Mouse (Mus musculus) kidney, postnatal 0 days (tissue): ENCODE results near the gene Cmya5. TPM values are rescaled to one million over a fixed set of nuclear protein-coding genes. Genes with fewer than 3 reads are reported as not detected.

Experiments used
- ATAC-seq: fragments of 200-750 bp; cut with Nextera tagmentation; replicated peaks from 2 replicates; pipeline ENCODE4 v1.8.0; 2017; ENCODE audit warnings: low read depth, moderate number of reproducible peaks, moderate TSS enrichment, moderate library complexity; ENCODE audit not compliant: low FRiP score
- DNase-seq: peaks from one replicate; pipeline ENCODE4 v3.0.0-alpha.2; 2016; ENCODE audit warnings: low spot score
- H3K27ac ChIP-seq: fragments of 300-500 bp; sonication (generic); 2 replicates; pipeline ENCODE4 v1.5.1; 2014; ENCODE audit warnings: mild to moderate bottlenecking
- H3K27me3 ChIP-seq: fragments of 300-500 bp; sonication (generic); 2 replicates; pipeline ENCODE4 v1.6.1; 2014; ENCODE audit warnings: low read length, mixed read lengths; ENCODE audit not compliant: insufficient read depth
- H3K36me3 ChIP-seq: fragments of 300-500 bp; sonication (generic); 2 replicates; pipeline ENCODE4 v1.6.1; 2014; ENCODE audit warnings: low read length, mixed read lengths; ENCODE audit not compliant: insufficient read depth
- H3K4me1 ChIP-seq: fragments of 300-500 bp; sonication (generic); replicated peaks from 2 replicates; pipeline ENCODE4 v1.6.1; 2014; ENCODE audit warnings: antibody characterized with exemption, low read length, mixed read lengths; ENCODE audit not compliant: insufficient read depth
- H3K4me2 ChIP-seq: fragments of 300-500 bp; sonication (generic); 2 replicates; pipeline ENCODE4 v1.6.1; 2014; ENCODE audit warnings: mild to moderate bottlenecking, low read length, moderate library complexity, mixed read lengths
- H3K4me3 ChIP-seq: fragments of 300-500 bp; sonication (generic); replicated peaks from 2 replicates; pipeline ENCODE4 v1.5.1; 2014; ENCODE audit warnings: low read depth, low read length
- H3K9ac ChIP-seq: fragments of 300-500 bp; sonication (generic); 2 replicates; pipeline ENCODE4 v1.6.1; 2014; ENCODE audit warnings: low read depth, low read length
- H3K9me3 ChIP-seq: fragments of 300-500 bp; sonication (generic); replicated peaks from 2 replicates; pipeline ENCODE4 v1.6.1; 2016; ENCODE audit warnings: low read length, inconsistent platforms, mixed read lengths
- CTCF ChIP-seq: IDR thresholded peaks from 2 replicates; pipeline ENCODE4 v1.5.1; 2016; ENCODE audit warnings: antibody characterized with exemption, low read depth, mild to moderate bottlenecking, moderate library complexity
- WGBS: fragments of 180-500 bp; shearing (Covaris S2); extraction: QIAGEN DNeasy Blood & Tissue Kit; methylation state at CpG from one replicate; pipeline ENCODE4 v1.1.7; 2014; 5-methylcytosine and 5-hydroxymethylcytosine counted together
- polyA plus RNA-seq: library from polyadenylated mRNA; unstranded; fragments of >200 nt; fragmentation: Nextera tagmentation; extraction: Ambion mirVana; gene quantifications from 2 replicates; pipeline ENCODE4 v1.2.1, GENCODE M21; 2015

Cmya5 gene
- polyA plus RNA-seq, 1 experiment from 2014 or later: 0.07 TPM

DNA sequence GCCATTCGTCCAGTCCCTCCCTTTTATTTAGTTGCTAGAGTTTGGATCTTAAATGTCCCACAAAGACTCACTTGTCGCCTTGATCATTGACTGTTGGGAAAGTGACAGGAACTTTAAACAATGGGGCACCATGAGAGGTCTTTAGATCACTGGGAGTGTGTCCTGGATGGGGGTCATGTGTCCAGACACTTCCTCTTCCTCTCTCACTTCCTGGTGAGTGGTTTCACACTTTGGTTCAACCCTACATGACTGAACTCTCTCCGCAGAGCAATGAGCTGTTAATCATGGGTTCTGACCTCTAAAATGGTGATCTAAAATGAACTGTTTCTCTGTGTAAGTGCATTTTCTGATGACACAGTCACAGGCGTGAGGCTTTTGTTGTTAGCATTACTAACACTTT, 137.4 kb downstream of the Cmya5 start:
- H3K36me3 ChIP-seq: no peaks in the 10 kb centered on the region
- H3K27me3 ChIP-seq: no peaks in the 10 kb centered on the region
- H3K9ac ChIP-seq: no peak overlapping the region
- ATAC-seq: no peak
- no peak for TF ChIP-seq CTCF
- H3K4me2 ChIP-seq: no peak overlapping the region
- DNase-seq: no peak
- H3K4me3 ChIP-seq: no peak overlapping the region
- no peaks in the 10 kb centered on the region for H3K4me1 ChIP-seq
- WGBS: 73% methylated on average over 4 of the region's 4 CpGs
- no peaks in the 10 kb centered on the region for H3K9me3 ChIP-seq
- no peak overlapping the region for H3K27ac ChIP-seq

DNA sequence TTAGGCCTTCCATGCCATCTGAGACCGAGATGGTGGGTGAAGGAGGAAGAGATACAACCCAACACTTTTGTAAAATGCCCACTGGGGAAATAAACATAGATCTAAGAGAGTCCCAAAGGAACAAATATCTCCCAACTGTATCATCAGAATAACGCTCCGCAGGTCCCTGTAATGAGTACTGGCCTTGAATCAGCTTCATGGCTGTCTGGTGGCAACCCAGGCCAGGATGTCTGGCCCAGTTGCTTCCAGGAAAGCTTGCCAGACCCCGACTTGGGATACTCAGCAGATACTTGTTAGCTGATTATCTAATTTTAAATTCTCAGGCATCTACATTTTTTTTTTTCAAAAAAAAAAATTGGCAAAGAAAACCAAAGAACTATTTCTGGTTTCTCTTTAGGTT, 138.2 kb downstream of the Cmya5 start:
- H3K27ac ChIP-seq: no peak overlapping the region
- no peaks in the 10 kb centered on the region for H3K36me3 ChIP-seq
- no peak for ATAC-seq
- H3K4me3 ChIP-seq: no peak overlapping the region
- no peak overlapping the region for H3K9ac ChIP-seq
- WGBS: 85% methylated on average over 4 of the region's 4 CpGs
- no peaks in the 10 kb centered on the region for H3K4me1 ChIP-seq
- no peak for TF ChIP-seq CTCF
- H3K27me3 ChIP-seq: no peaks in the 10 kb centered on the region
- no peak overlapping the region for H3K4me2 ChIP-seq
- no peaks in the 10 kb centered on the region for H3K9me3 ChIP-seq
- DNase-seq: no peak

DNA sequence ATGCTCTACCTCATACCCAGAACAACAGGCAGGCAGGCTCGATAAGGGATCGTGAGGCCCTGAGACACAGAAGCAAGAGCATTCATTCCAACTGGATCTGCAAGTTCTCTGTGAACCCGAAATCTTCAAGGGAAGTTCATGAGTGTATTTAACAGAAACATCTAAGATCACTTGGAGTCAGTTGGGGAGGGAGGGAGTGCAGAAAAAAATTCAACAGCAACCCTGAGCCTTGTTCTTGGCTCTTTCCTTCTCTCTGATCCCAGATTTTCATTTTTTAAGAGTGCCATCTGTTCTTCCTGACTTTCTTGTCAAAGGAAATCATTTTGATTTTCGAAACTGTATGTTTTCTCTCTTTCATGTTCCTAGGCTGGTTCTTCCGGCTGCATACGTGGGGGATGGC, 140.5 kb downstream of the Cmya5 start:
- no peaks in the 10 kb centered on the region for H3K9me3 ChIP-seq
- H3K4me3 ChIP-seq: no peak overlapping the region
- WGBS: 73% methylated on average over 6 of the region's 6 CpGs
- DNase-seq (no peak), ATAC-seq (no peak)
- no peak overlapping the region for H3K9ac ChIP-seq
- H3K4me2 ChIP-seq: no peak overlapping the region
- H3K27me3 ChIP-seq: no peaks in the 10 kb centered on the region
- H3K36me3 ChIP-seq: no peaks in the 10 kb centered on the region
- H3K4me1 ChIP-seq: no peaks in the 10 kb centered on the region; the same call in 1 of the 2 replicates
- no peak overlapping the region for H3K27ac ChIP-seq
- no peak for TF ChIP-seq CTCF

DNA sequence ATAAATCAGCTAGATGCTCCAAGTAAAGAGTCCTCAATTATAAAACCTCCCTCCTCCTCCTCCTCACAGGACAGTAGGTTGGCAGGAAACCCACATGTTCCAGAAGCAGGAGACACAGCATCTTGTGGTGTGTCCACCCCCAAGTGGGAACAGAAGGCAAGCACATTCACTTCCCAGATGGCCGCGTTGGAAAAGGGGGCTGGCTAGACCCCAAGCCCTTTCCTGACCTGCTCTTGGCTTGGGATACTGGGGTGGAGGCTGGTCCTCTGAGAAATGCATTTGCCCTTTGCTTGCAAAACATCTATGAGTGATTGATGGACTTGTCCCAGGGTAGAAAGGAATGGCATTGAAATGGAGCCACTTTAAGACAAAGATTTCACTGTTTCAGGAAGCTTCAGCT, 142.1 kb downstream of the Cmya5 start:
- no peaks in the 10 kb centered on the region; the same call in 1 of the 2 replicates for H3K4me1 ChIP-seq
- TF ChIP-seq CTCF: no peak
- 70% methylated on average over 2 of the region's 2 CpGs for WGBS

DNA sequence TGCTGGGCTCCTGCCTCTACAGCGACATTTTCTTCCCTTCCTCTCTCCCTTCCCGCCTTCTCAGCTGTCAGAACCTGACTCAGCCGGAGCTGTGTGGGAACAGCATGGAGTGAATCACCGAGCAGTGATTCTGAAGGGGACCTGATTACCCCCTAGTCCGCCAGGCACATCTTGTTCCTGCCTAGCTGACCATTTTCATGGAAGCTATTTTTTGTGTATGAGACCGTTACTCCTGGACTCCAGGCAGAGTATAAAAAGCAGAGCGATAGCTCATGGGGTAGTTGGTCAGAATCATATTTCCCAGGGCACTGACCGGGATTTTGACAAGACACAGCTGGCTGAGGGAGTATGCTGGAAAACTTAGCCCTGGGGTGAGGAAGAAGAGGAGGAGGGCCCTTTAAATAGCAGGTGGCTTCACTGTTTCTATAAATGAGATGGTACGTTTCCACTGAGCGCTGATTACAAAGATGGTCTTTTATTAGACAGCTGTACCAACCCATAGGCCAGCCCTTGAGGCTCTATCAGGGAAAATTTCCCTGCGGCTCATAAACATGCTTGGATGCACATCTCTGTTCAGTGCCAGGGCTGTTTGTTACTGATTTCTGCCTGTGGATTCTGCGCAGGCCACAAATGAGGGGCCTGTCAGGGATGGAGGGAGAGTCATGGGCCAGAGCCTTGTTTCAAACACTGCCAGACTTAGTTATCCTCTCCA, 143.7 kb downstream of the Cmya5 start:
- ATAC-seq (no peak), DNase-seq (no peak)
- Histone ChIP-seq H3K27ac (no peak overlapping the region), H3K4me1 (no peaks in the 10 kb centered on the region; the same call in 1 of the 2 replicates), H3K9me3 (no peaks in the 10 kb centered on the region), H3K36me3 (no peaks in the 10 kb centered on the region), H3K4me2 (0 out of 2 replicates have a peak overlapping the region, but pooled peaks have one; percentile 6), H3K27me3 (no peaks in the 10 kb centered on the region), H3K4me3 (no peak overlapping the region), H3K9ac (no peak overlapping the region)
- TF ChIP-seq CTCF: no peak
- 39% methylated on average over 12 of the region's 12 CpGs for WGBS

More for the DNA sequence above, 142.1 kb downstream of the Cmya5 start:
- ATAC-seq: no peak
- Histone ChIP-seq H3K27ac (no peak overlapping the region), H3K4me3 (no peak overlapping the region), H3K27me3 (no peaks in the 10 kb centered on the region), H3K9me3 (no peaks in the 10 kb centered on the region), H3K4me2 (no peak overlapping the region), H3K9ac (no peak overlapping the region), H3K36me3 (no peaks in the 10 kb centered on the region)
- DNase-seq: no peak

DNA sequence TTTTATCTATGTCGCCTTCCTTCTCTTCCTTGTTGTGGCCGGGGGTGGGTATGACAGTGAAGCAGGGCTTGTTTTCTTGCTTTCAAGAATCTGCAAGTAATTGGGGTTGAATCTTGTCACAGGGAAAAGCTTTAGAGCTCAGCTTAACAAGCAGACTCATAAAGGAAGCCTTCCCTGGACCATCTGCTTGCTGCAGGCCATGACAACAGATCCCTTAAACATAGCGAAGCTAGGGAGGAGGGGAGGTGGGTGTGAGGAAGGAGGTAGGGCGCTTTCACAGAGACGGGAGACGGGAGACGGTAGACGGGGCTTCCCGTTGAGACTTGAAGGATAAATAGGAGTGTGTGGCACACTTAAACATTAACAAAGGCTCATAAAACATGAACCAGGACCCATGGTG, 144.7 kb downstream of the Cmya5 start:
- DNase-seq (no peak), ATAC-seq (no peak)
- Histone ChIP-seq H3K9me3 (no peaks in the 10 kb centered on the region), H3K27ac (no peak overlapping the region), H3K36me3 (no peaks in the 10 kb centered on the region), H3K27me3 (no peaks in the 10 kb centered on the region), H3K4me3 (no peak overlapping the region), H3K4me1 (no peaks in the 10 kb centered on the region; the same call in 1 of the 2 replicates), H3K9ac (no peak overlapping the region), H3K4me2 (no peak overlapping the region)
- TF ChIP-seq CTCF: no peak
- 35% methylated on average over 9 of the region's 9 CpGs for WGBS

DNA sequence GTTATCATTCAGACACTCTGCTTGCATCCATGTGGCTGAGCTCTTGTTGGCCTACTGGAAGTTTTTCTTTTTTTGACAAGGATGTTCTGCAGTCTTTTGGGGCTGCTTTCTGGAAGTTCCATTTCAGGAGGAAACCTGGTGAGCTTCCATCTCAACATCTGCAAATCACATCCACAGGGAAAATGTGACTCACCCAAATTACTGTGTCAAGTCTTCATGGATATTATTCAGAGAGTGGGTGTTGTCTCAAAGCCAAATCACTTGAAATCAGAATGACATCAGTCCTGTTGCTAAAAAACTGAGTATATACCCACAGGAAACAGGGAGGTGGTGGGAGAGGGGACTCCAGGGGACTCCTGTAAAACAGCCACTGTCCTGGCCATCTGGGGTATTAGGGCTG, 149.8 kb downstream of the Cmya5 start:
- Histone ChIP-seq H3K9me3 (no peaks in the 10 kb centered on the region), H3K4me2 (no peak overlapping the region), H3K4me1 (0 out of 2 replicates have a peak, but pooled peaks cover 4% of the 10 kb centered on the region), H3K9ac (no peak overlapping the region), H3K4me3 (no peak overlapping the region), H3K27ac (no peak overlapping the region), H3K27me3 (no peaks in the 10 kb centered on the region), H3K36me3 (no peaks in the 10 kb centered on the region)
- DNase-seq: no peak
- ATAC-seq: no peak
- no peak for TF ChIP-seq CTCF
